11 mouse cellular contexts compared by ENCODE assay signal in the genomic region with DNA sequence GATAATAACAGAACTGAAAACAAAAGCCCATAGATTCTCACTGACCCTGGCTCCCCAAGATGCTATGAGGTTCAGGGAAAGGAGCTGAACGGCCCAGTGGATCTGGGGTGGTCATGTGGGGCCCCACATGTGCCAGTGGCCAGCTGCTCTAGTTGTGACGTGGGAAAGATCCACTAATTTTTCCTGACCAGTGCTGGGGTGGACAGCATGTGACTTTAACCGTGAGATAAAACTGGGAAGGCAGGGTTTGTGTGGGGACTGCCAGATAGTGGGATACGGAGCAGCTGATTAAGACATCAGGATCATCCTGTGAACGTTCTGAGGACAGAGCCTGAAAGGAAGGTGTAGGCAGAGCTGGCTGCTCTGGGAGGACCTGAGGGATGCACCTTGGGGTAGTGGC.
"Had no signal": no experiment of that assay in that cellular context is flagged by ENCODE, and none has a peak within 500 bp of the region (broad histone marks: within the 10 kb centered on the region; RNA-seq: fewer than 3 reads in every experiment).

No protein-coding gene starts in this region.

- ATAC-seq: intestine, embryonic 16.5 days; liver, embryonic 12.5 days had no signal

- H3K9ac ChIP-seq: limb, embryonic 13.5 days; liver, embryonic 12.5 days; midbrain, embryonic 12.5 days had no signal

- H3K27me3 ChIP-seq: limb, embryonic 13.5 days; liver, embryonic 12.5 days; midbrain, embryonic 12.5 days had no signal

- H3K4me2 ChIP-seq: limb, embryonic 13.5 days; liver, embryonic 12.5 days; lung, embryonic 14.5 days; midbrain, embryonic 12.5 days had no signal

- H3K36me3 ChIP-seq: limb, embryonic 13.5 days; liver, embryonic 12.5 days; midbrain, embryonic 12.5 days had no signal

- H3K27ac ChIP-seq: liver, embryonic 12.5 days; stomach, postnatal 0 days had no signal

- H3K9me3 ChIP-seq: limb, embryonic 13.5 days; liver, embryonic 12.5 days; midbrain, embryonic 12.5 days had no signal

- H3K4me3 ChIP-seq: limb, embryonic 13.5 days; liver, embryonic 12.5 days; midbrain, embryonic 12.5 days had no signal

- DNase-seq: layer of hippocampus, adult 9-11 months; layer of hippocampus, postnatal 36 days; left cerebral cortex, postnatal 4 days; lung, embryonic 14.5 days; right cerebral cortex, postnatal 25 days; thymus, postnatal 36 days had no signal
